Mouse (Mus musculus) heart, embryonic 11.5 days (tissue): ENCODE measurements at regions not wholly inside any gene's neighbourhood (a gene's known extent, or its start where the extent isn't known, plus 50 kb on each side); places are given as distances from the start of the nearest gene placed in this dataset.

Source experiments
- ATAC-seq: fragments of 200-750 bp; cut with Nextera tagmentation; replicated peaks from 2 replicates; pipeline ENCODE4 v1.8.0; 2017; ENCODE audit warnings: moderate library complexity; ENCODE audit not compliant: insufficient number of reproducible peaks, low FRiP score, low TSS enrichment
- H3K27ac ChIP-seq: fragments of 300-500 bp; sonication (generic); 2 replicates; pipeline ENCODE4 v1.5.1; 2014; ENCODE audit warnings: mild to moderate bottlenecking, low read depth, low read length
- H3K27me3 ChIP-seq: fragments of 300-500 bp; sonication (generic); 2 replicates; pipeline ENCODE4 v1.6.1; 2014; ENCODE audit warnings: mild to moderate bottlenecking, low read length, mixed read lengths; ENCODE audit not compliant: control insufficient read depth, insufficient read depth
- H3K36me3 ChIP-seq: fragments of 300-500 bp; sonication (generic); 2 replicates; pipeline ENCODE4 v1.6.1; 2014; ENCODE audit warnings: mild to moderate bottlenecking, low read length, moderate library complexity, mixed read lengths; ENCODE audit not compliant: control insufficient read depth, insufficient read depth
- H3K4me1 ChIP-seq: fragments of 300-500 bp; sonication (generic); 2 replicates; pipeline ENCODE4 v1.6.1; 2014; ENCODE audit warnings: low read length; ENCODE audit not compliant: control insufficient read depth, insufficient read depth
- H3K4me2 ChIP-seq: fragments of 300-500 bp; sonication (generic); 2 replicates; pipeline ENCODE4 v1.6.1; 2014; ENCODE audit warnings: mild to moderate bottlenecking, moderate library complexity
- H3K4me3 ChIP-seq: fragments of 300-500 bp; sonication (generic); 2 replicates; pipeline ENCODE4 v1.5.1; 2014; ENCODE audit warnings: low read depth, low read length
- H3K9ac ChIP-seq: fragments of 300-500 bp; sonication (generic); 2 replicates; pipeline ENCODE4 v1.6.1; 2014; ENCODE audit warnings: mild to moderate bottlenecking, low read depth, low read length, moderate library complexity
- H3K9me3 ChIP-seq: fragments of 300-500 bp; sonication (generic); replicated peaks from 2 replicates; pipeline ENCODE4 v1.6.1; 2016; ENCODE audit warnings: low read length; ENCODE audit not compliant: control insufficient read depth
- WGBS: fragments of 180-500 bp; shearing (Covaris S2); extraction: QIAGEN DNeasy Blood & Tissue Kit; methylation state at CpG from one replicate; pipeline ENCODE4 v1.1.7; 2014; ENCODE audit not compliant: insufficient replicate concordance; 5-methylcytosine and 5-hydroxymethylcytosine counted together

- 27% methylated on average over 21 of the region's 21 CpGs for WGBS
- H3K27ac ChIP-seq, result no peak overlapping the region
- no peaks in the 10 kb centered on the region for H3K27me3 ChIP-seq
- ATAC-seq, result no peak
- peak overlapping the region; percentile 55 for H3K4me2 ChIP-seq
- H3K4me3 ChIP-seq, result 0 out of 2 replicates have a peak overlapping the region, but pooled peaks have one; percentile 16
- no peaks in the 10 kb centered on the region for H3K36me3 ChIP-seq
- no peaks in the 10 kb centered on the region for H3K9me3 ChIP-seq
- peak overlapping the region; percentile 40 for H3K9ac ChIP-seq
- 0 out of 2 replicates have a peak, but pooled peaks cover 4% of the 10 kb centered on the region for H3K4me1 ChIP-seq
Measured at GRCm38 (mm10) chr2:169297841-169298627, 289.5 kb downstream of the Gm11011 start.

- no peak overlapping the region for H3K9ac ChIP-seq
Measured at GRCm38 (mm10) chr2:169297226-169297625, 290.3 kb downstream of the Gm11011 start.

GRCm38 (mm10) chr2:169293351-169293750 is 294.2 kb downstream of the Gm11011 start:
- Histone ChIP-seq H3K4me2 (no peak overlapping the region), H3K36me3 (no peaks in the 10 kb centered on the region), H3K27ac (no peak overlapping the region), H3K4me1 (0 out of 2 replicates have a peak, but pooled peaks cover 4% of the 10 kb centered on the region), H3K27me3 (no peaks in the 10 kb centered on the region), H3K9me3 (no peaks in the 10 kb centered on the region), H3K9ac (no peak overlapping the region), H3K4me3 (no peak overlapping the region)
- no peak for ATAC-seq
- WGBS, result 31% methylated on average over 3 of the region's 3 CpGs

More at GRCm38 (mm10) chr2:169297226-169297625, 290.3 kb downstream of the Gm11011 start:
- Histone ChIP-seq H3K27me3 (no peaks in the 10 kb centered on the region), H3K4me2 (no peak overlapping the region), H3K27ac (no peak overlapping the region), H3K9me3 (no peaks in the 10 kb centered on the region), H3K4me3 (no peak overlapping the region), H3K36me3 (no peaks in the 10 kb centered on the region), H3K4me1 (0 out of 2 replicates have a peak, but pooled peaks cover 4% of the 10 kb centered on the region)
- ATAC-seq, result no peak
- WGBS, result 62% methylated on average over 4 of the region's 4 CpGs

- Histone ChIP-seq H3K4me1 (no peaks in the 10 kb centered on the region), H3K4me2 (no peak overlapping the region), H3K9ac (no peak overlapping the region), H3K4me3 (no peak overlapping the region), H3K9me3 (no peaks in the 10 kb centered on the region), H3K36me3 (no peaks in the 10 kb centered on the region), H3K27ac (no peak overlapping the region), H3K27me3 (no peaks in the 10 kb centered on the region)
- no peak for ATAC-seq
- 85% methylated on average over 12 of the region's 12 CpGs for WGBS
Measured at GRCm38 (mm10) chr2:169288891-169289605, 298.5 kb downstream of the Gm11011 start.

- Histone ChIP-seq H3K9ac (no peak overlapping the region), H3K27me3 (no peaks in the 10 kb centered on the region), H3K9me3 (no peaks in the 10 kb centered on the region), H3K36me3 (no peaks in the 10 kb centered on the region), H3K4me2 (no peak overlapping the region), H3K4me1 (no peaks in the 10 kb centered on the region), H3K27ac (no peak overlapping the region), H3K4me3 (no peak overlapping the region)
- 78% methylated on average over 7 of the region's 7 CpGs for WGBS
- ATAC-seq, result no peak
Measured at GRCm38 (mm10) chr2:169286701-169287100, 300.8 kb downstream of the Gm11011 start.

GRCm38 (mm10) chr2:169282508-169283117 is 304.9 kb downstream of the Gm11011 start:
- Histone ChIP-seq H3K4me3 (no peak overlapping the region), H3K9me3 (no peaks in the 10 kb centered on the region), H3K36me3 (no peaks in the 10 kb centered on the region), H3K27me3 (no peaks in the 10 kb centered on the region), H3K4me1 (no peaks in the 10 kb centered on the region), H3K9ac (no peak overlapping the region), H3K27ac (no peak overlapping the region), H3K4me2 (no peak overlapping the region)
- 77% methylated on average over 13 of the region's 13 CpGs for WGBS
- ATAC-seq, result no peak

GRCm38 (mm10) chr2:169275371-169275770 is 312.2 kb downstream of the Gm11011 start:
- H3K4me2 ChIP-seq, result no peak overlapping the region
- H3K9me3 ChIP-seq, result no peaks in the 10 kb centered on the region
- H3K36me3 ChIP-seq, result no peaks in the 10 kb centered on the region
- H3K4me1 ChIP-seq, result no peaks in the 10 kb centered on the region
- no peaks in the 10 kb centered on the region for H3K27me3 ChIP-seq
- H3K4me3 ChIP-seq, result no peak overlapping the region
- H3K9ac ChIP-seq, result no peak overlapping the region
- no peak for ATAC-seq
- WGBS, result 83% methylated on average over 4 of the region's 4 CpGs
- H3K27ac ChIP-seq, result no peak overlapping the region

GRCm38 (mm10) chr2:169274101-169274500 is 313.4 kb downstream of the Gm11011 start:
- no peak overlapping the region for H3K4me3 ChIP-seq
- H3K9me3 ChIP-seq, result no peaks in the 10 kb centered on the region
- WGBS, result 63% methylated on average over 1 of the region's 1 CpGs
- ATAC-seq, result no peak
- H3K36me3 ChIP-seq, result no peaks in the 10 kb centered on the region
- H3K27me3 ChIP-seq, result no peaks in the 10 kb centered on the region
- no peaks in the 10 kb centered on the region for H3K4me1 ChIP-seq
- no peak overlapping the region for H3K9ac ChIP-seq
- no peak overlapping the region for H3K27ac ChIP-seq
- no peak overlapping the region for H3K4me2 ChIP-seq
